Mouse (Mus musculus): ENCODE results near the gene Myo1e.

DNA sequence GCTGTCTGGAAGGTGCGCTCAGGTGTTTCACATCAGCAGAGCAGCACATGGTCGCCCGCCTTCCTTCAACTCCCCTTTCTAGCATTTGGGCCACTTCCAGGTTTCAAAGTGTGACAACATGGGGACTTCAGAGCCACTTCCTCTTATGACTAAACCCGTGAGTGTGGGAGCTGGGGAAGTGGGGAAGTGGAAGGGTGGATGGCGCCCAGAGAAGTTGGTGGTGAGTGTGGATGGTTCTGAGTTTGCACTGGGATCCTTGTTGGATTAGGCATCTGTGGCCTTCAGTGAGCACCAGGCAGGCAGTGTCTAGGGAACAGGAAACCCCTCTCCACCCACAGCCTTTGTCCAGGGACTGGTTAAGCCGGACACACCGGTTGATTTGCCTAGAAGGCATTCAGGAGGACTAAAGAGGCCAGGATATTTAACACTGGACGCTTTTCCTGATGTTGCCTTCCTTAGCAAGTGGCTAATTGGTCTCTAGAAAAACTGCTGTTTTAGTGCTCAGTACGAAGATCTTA, 53.2 kb downstream of the Myo1e start:
- TF ChIP-seq POLR2A (IDR thresholded peaks at IDR 0.05; ENCODE audit: extremely low read depth, insufficient read depth, low read length) = no peak
- no peak for TF ChIP-seq CTCF (IDR thresholded peaks at IDR 0.05; ENCODE audit: extremely low read depth, insufficient read depth, low read length)
